Mouse (Mus musculus): Measurements from ENCODE around the gene Unc5a.

DNA sequence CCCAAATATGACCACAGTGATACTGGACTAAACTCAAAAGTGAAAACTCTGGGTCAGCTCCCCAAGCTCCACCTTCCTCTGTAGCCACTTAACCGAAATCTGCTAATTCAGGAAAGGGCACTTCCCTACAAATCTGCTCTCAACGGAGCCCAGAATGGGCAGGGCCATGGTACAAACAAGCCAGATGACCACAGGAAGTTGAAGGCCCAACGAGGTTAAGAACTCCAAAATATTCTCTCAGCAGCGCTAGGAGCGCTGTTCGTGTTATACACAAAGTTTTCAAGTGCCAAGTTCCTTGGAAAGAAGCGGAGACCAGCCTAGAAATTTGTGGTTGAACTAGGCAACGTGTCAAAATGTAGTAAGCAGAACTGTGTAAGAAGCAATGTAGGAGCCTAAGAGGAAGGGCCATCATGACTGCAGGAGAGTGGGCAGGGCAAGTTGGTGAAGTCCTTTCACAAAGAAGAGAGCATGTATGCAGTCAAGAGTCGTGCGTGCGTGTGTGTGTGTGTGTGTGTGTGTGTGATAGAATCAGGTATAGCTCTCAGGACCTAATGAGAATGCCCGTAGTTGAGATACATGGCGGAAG, 72.1 kb downstream of the Unc5a start, which contains the start of gene Hk3:
- TF ChIP-seq MAX (IDR thresholded peaks at IDR 0.05; ENCODE audit: low read depth) (no peak), POLR2A (IDR thresholded peaks at IDR 0.05; ENCODE audit: insufficient read length, low read depth) (no peak), USF1 (IDR thresholded peaks at IDR 0.05; ENCODE audit: low read depth) (no peak), MYOD1 (IDR thresholded peaks at IDR 0.05; ENCODE audit: control insufficient read depth in 1 of 3, insufficient read length in 2 of 3, low read depth in 2 of 3) (no peak), SRF (IDR thresholded peaks at IDR 0.05; ENCODE audit: control insufficient read depth, insufficient read length, low read depth) (no peak), POLR2AphosphoS2 (IDR thresholded peaks at IDR 0.05; ENCODE audit: insufficient read length, low read depth) (no peak), E2F4 (IDR thresholded peaks at IDR 0.05; ENCODE audit: insufficient read depth) (no peak)

Measured in myocyte (in vitro differentiated cells).